Mouse (Mus musculus) right cerebral cortex, postnatal 14 days (tissue): Measurements from ENCODE around the gene Gadd45a.
"Not testable (repeated sequence)": the region's sequence is repeated elsewhere in the genome, so short reads cannot be mapped to it uniquely, and the experiment has no call there.

ENCODE experiments used
- DNase-seq: peaks from one replicate; pipeline ENCODE4 v3.0.0; 2022

Gadd45a gene

DNA sequence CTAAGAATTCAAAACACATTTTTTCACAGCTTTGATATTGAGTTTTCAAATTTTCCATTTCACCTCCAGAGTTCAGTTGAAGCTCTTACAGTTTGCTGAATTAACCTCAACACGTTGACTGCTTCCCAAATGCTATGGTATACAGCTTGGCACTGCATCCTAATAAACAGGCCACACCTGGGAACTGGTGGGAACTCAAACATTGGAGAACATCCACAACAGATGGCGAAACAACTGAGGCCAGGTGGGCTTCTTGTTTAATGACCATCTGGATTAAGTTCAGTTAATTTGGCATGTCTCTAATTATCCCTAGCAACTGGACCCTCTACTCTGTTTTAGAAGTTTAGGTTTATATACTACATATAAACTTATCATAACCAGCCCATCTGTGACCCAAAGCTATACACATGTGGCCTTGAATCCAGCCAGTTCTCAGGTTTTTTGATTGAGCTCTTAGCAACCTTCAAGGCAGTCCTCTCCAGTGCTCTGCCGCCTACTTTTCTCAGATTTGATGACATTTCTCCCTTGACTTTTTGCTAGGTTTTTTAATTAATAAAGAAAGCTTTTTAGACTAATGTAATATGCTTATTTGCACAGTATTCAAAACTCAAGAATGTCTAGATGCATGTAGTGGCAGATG lies 10.9 kb upstream of the Gadd45a start:
- DNase-seq: no peak

DNA sequence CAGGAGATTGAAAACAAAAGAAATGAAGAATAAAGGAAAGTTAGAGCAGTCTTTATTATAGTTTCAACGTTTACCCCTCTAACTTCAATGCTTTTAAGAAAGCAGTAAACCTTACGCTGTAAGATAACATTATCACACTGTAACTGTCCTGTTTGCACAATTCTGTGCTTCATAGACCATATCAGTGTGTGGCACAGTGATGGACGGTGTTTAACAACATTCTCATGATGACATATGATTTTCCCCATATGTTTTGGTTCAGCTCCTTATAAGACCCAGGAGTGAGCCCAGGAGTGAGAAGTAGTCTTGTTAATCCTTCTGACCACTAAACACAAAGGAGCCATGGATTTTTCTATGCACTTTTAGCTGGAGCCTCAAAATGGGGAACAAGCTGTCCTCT lies 9.7 kb upstream of the Gadd45a start:
- no peak for DNase-seq

GRCm38 (mm10) chr6:67045424-67045823 lies 8.2 kb upstream of the Gadd45a start:
- DNase-seq: no peak

GRCm38 (mm10) chr6:67040904-67041410 lies 3.7 kb upstream of the Gadd45a start:
- DNase-seq: no peak

GRCm38 (mm10) chr6:67038964-67039363 lies 1.7 kb upstream of the Gadd45a start:
- DNase-seq: no peak

GRCm38 (mm10) chr6:67036356-67036811 lies 873 bp downstream of the Gadd45a start:
- DNase-seq: peak; percentile 77

DNA sequence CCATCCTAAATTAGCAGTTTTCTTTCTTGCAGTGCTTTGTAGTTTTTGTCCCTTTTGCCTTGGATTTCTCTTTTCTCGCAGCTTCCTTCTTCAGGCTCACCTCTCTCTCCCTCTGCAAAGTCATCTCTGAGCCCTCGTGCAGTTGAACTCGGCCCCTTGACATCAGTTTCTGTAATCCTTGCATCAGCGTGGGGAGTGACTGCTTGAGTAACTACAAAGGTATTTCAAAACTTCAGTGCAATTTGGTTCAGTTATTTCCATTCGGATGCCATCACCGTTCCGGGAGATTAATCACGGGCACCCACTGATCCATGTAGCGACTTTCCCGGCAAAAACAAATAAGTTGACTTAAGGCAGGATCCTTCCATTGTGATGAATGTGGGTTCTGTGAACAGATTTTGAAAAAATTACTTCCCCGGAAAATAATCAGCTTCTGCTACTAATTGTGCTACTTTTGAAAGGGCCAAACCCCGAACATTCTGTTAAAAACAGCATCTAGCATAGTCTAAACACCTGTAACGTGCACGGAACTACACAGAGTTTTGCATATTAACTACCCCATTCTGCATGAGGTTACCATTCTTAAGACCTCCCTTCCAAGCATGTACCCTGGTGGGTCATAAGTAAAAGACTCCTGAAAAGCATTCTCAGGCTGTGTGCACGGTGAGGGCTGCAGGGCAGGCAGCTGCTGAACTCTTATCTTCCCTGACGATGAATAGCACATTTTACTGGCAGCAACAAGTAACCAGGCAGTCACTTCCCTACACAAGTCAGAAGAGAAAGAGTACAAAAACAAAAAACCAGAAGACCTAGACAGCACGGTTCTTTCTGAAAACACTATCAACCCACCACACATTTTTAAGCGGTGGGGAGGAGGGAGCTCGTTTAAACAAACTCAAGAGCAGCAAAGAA lies 1.6 kb downstream of the Gadd45a start:
- no peak for DNase-seq

DNA sequence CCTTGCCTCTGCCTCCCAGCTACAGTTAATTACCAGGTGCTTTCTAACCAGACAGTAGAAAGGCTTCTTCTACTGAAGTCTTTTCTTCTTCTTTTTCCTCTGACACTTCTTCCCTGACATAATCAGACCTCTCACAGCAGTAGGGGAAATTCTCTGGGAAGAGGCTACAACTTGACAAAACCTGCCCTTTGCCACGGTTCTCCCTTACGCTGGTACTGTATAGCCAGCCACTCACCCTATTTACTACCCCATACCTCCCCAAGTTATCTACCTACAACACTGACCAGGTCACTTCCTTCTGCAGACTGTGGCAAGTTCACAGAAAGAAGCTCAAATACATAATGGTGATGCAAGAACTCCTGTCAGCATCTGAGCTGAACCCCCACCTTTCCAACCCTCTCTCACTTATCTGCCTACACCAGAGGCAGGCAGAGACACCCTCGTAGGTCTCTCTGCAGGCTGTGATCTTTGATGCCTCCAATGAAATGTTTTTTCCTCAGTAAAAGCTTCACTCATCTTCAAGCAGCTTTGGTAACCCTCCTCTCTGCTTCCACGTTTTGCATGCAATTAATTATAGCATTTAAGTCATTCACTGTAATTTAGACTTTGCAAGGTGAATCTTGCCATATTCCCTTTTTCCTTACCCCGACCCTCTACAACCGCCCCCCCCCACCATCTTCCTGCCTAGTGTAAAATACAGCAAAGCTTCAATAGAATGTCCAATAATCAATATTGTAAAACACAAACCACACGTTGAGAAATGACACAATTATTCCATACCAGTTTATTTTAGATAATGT lies 2.7 kb downstream of the Gadd45a start:
- DNase-seq: no peak

GRCm38 (mm10) chr6:67033604-67034003 lies 3.7 kb downstream of the Gadd45a start:
- no peak for DNase-seq

DNA sequence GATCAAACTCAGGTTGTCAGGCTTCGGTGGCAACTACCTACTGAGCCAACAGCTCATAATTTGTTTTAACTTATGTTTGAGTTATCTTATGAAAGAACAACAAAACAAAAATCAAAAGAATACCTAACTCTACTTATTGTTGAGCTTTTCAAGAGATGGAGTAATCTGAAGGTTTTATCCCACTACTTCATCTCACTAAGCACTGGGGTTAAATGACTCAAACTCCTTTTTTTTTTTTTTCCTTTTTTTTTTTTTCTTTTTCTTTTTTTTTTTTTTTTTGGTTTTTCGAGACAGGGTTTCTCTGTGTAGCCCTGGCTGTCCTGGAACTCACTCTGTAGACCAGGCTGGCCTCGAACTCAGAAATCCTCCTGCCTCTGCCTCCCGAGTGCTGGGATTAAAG lies 4.3 kb downstream of the Gadd45a start:
- DNase-seq: not testable (repeated sequence)

GRCm38 (mm10) chr6:67032551-67032950 lies 4.7 kb downstream of the Gadd45a start:
- DNase-seq: not testable (repeated sequence)

DNA sequence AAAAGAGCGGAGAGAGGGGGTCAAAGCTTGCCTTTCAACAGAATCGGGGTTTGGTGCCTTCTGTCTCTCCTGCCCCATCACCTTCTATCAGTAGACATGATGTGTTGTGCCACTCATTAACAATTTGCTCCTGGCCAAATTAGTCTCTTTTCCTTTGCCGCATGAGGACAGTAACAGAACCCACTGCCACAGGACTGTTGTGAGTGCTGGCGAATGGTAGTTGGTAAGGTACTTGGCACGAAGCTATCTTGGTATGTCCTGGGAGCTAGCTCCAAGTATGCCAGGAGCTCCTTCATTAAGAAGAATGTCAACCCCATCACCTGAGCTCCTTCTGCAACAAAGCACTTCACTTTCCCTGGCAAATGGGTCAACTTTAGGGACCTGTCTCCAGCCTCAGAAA lies 6.4 kb downstream of the Gadd45a start:
- DNase-seq: no peak

GRCm38 (mm10) chr6:67030416-67030815 lies 6.8 kb downstream of the Gadd45a start:
- no peak for DNase-seq

GRCm38 (mm10) chr6:67029987-67030386 lies 7.3 kb downstream of the Gadd45a start:
- no peak for DNase-seq

- no peak for DNase-seq
Measured at GRCm38 (mm10) chr6:67029312-67029950, 7.8 kb downstream of the Gadd45a start.

GRCm38 (mm10) chr6:67027438-67028142 lies 9.7 kb downstream of the Gadd45a start:
- DNase-seq: no peak

- DNase-seq: no peak
Measured at GRCm38 (mm10) chr6:67026661-67027060, 10.6 kb downstream of the Gadd45a start.

DNA sequence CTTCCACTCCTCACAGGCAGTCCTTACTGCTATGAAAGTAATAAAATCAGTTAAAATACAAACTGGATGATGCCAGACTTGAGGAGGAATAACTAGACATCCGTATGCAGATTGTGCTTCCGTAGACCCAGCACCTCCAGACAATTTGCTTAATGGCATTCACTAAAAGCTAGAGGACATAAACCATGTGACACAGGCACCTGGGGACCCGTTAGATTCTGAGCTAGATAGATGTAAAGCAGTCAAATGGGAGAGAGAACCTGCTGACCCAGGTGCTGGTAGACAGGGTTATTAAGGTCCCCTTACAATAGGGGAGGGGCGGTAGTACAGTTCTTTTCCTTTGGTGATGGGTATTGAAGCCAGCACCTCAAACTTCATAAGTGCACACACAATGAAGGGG lies 13.5 kb downstream of the Gadd45a start:
- no peak for DNase-seq

DNA sequence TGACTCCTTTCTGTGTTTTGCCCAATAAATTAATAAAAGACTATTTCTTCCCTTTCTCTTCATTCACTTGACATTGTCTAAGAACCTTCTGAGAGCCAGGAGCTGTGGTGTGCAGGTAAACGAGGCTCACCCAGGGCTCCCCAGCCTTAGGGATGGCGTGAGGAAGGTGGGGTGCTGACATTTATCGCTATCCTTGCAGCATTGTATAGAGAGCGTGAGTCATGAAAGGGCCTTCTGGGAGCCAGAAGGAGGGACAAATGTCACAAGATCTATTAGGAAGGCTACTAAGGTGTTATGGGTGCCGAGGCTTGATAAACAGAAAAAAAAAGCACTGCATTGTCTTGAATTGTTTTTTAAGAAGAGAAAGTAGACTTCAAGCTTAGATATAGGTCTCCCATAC lies 15.9 kb downstream of the Gadd45a start:
- no peak for DNase-seq

DNA sequence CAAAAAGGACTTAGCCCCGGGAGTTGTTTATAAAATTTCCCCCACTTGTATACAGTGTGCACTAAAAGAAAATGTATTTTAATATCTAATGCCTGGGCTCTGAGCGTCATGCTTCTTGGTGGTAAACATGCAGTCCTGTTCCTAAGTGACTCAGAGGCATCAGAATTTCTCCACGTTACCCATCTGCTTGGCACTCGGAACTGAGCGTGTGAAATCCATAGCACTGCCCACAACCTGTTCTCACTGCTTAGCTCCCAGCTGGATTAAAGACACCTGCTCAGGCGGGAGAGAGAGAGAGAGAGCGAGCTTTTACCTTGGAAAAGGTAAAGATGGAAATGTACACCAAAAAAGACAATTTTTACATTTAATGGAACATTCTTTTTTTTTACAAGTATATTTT lies 18.3 kb downstream of the Gadd45a start:
- not testable (repeated sequence) for DNase-seq

DNA sequence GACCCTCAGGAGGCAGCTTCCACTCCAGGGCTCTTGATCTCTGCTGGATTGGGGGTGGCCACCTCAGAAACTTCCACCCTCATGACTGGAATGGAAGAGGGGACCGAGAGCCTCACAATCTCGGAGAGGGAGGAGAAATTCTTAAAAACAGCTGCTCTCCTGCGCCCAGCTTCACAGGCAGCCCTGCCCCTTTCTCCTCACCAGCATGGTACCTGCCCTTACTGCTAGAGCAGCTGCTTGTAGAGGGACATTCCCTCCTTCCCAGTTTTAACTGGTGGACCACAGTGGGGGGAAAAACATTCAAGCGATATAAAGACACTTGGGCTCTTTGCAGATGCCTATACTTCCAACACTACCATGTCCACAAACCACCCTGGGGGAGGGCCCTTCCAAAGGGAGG lies 18.9 kb downstream of the Gadd45a start:
- DNase-seq: no peak

DNA sequence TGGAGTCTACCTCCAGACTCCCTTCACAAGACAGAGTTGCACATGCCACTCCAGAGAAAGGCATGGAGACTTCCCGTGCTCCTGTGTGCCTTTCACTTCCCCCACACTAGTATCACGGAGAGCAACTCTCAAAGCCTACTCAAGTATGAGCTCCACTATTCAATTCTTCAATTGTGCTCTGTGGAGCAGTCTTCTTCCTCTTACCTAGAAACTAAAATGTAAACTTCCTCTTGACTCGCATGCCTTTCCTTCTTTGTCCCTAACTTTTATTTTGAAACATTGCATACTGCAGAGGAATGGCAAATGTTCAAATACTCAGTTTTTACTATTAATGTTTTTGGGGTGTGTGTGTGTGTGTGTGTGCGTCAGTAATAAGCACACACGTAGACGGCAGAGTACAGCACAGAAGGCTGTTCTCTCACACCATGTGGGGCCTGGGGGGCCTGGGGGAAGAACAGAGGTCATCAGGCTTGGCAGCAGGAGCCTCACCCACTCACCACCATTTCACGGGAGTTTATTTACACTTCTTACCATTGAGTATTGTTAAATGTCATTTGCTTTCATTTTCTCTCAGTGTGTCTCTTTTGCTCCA lies 20.6 kb downstream of the Gadd45a start:
- no peak for DNase-seq
